Mouse (Mus musculus): ENCODE measurements around the gene Cldn3.
"Not testable (repeated sequence)": the region's sequence is repeated elsewhere in the genome, so short reads cannot be mapped to it uniquely, and the experiment has no call there.

GRCm38 (mm10) chr5:134964655-134965054 is 21.4 kb upstream of the Cldn3 start:
- TF ChIP-seq CTCF (IDR thresholded peaks at IDR 0.05; ENCODE audit: borderline replicate concordance, extremely low read depth, insufficient read depth, insufficient read length); POLR2A (IDR thresholded peaks at IDR 0.05; ENCODE audit: borderline replicate concordance, extremely low read depth, insufficient read depth, insufficient read length, poor library complexity, severe bottlenecking): not testable (repeated sequence)

Data from brain, embryonic 14.5 days (tissue).